Mouse (Mus musculus) heart, adult 2 months (tissue): ENCODE results near the gene Hist2h2aa1. TPM values are rescaled to one million over a fixed set of nuclear protein-coding genes. Genes with fewer than 3 reads are reported as not detected.
"Not testable (repeated sequence)": the region's sequence is repeated elsewhere in the genome, so short reads cannot be mapped to it uniquely, and the experiment has no call there.

Experiments
- DNase-seq, 2 experiments: peaks; one replicate each; pipeline ENCODE4 v3.0.0; 2021
- H3K27ac ChIP-seq: fragments of 200-600 bp; 2 replicates; pipeline ENCODE4 v1.8.1; 2022
- H3K27me3 ChIP-seq: fragments of 200-500 bp; 2 replicates; pipeline ENCODE4 v1.6.1; 2012; ENCODE audit warnings: mild to moderate bottlenecking, low read length, inconsistent platforms, mixed read lengths; ENCODE audit not compliant: control insufficient read depth, insufficient read depth
- H3K36me3 ChIP-seq: fragments of 200-500 bp; 2 replicates; pipeline ENCODE4 v1.6.1; 2012; ENCODE audit warnings: low read length, inconsistent platforms; ENCODE audit not compliant: control insufficient read depth, insufficient read depth
- H3K4me1 ChIP-seq: fragments of 200-500 bp; 2 replicates; pipeline ENCODE4 v1.6.1; 2011; ENCODE audit warnings: low read length; ENCODE audit not compliant: control insufficient read depth, insufficient read depth
- H3K4me3 ChIP-seq: fragments of 200-600 bp; 2 replicates; pipeline ENCODE4 v1.8.1; 2022
- H3K79me2 ChIP-seq: fragments of 200-500 bp; replicated peaks from 2 replicates; pipeline ENCODE4 v1.6.1; 2012; ENCODE audit warnings: mild to moderate bottlenecking, inconsistent platforms, low read length, moderate library complexity, mixed read lengths; ENCODE audit not compliant: control insufficient read depth, insufficient read depth
- H3K9ac ChIP-seq: fragments of 200-500 bp; 2 replicates; pipeline ENCODE4 v1.6.1; 2012; ENCODE audit warnings: low read depth, mild to moderate bottlenecking, control low read depth, inconsistent platforms, low read length, mixed read lengths
- CTCF ChIP-seq: fragments of 200-600 bp; IDR thresholded peaks from 2 replicates; pipeline ENCODE4 v1.8.1; 2022; ENCODE audit warnings: antibody characterized with exemption, mild to moderate bottlenecking, moderate library complexity
- EP300 ChIP-seq: fragments of 200-500 bp; IDR thresholded peaks from 2 replicates; pipeline ENCODE4 v1.6.1; 2011; ENCODE audit warnings: low read depth, low read length, control low read depth; ENCODE audit not compliant: insufficient read depth
- POLR2A ChIP-seq: fragments of 200-500 bp; IDR thresholded peaks from 2 replicates; pipeline ENCODE4 v1.6.1; 2011; ENCODE audit warnings: mild to moderate bottlenecking, low read depth, low read length, control low read depth; ENCODE audit not compliant: insufficient read depth
- WGBS: fragments of 180-500 bp; shearing (Covaris S2); methylation state at CpG from one replicate; pipeline ENCODE4 v1.1.7; 2018; 5-methylcytosine and 5-hydroxymethylcytosine counted together
- intact Hi-C: fragments of 180-260 bp; cut with DNase I; formaldehyde crosslinking; loops from one replicate; pipeline ENCODE4 v1.15.1; 2025
- polyA plus RNA-seq: library from polyadenylated mRNA; depleted of rRNA; stranded (reverse); fragments of >200 nt; gene quantifications from 2 replicates; pipeline ENCODE4 v1.2.3, GENCODE M21; 2012
- total RNA-seq, 2 experiments: library from RNA; stranded (reverse); gene quantifications; 2 replicates each; pipeline ENCODE4 v1.2.3; 2021

The Hist2h2aa1 gene
- total and polyA plus RNA-seq, 3 experiments: 7.1 to 124 (median 13.0) TPM

- H3K4me3 ChIP-seq: no peak overlapping the region
- WGBS: 61% methylated on average over 6 of the region's 6 CpGs
- peaks cover 5% of the 10 kb centered on the region for H3K4me1 ChIP-seq
- H3K27ac ChIP-seq: no peak overlapping the region
- intact Hi-C loops: loop anchor here (5.0 kb wide), 1 partner anchor 222 kb away; no protein-coding TSS in a partner anchor
- TF ChIP-seq CTCF: no peak
- TF ChIP-seq POLR2A: no peak
- no peak for TF ChIP-seq EP300
- no peak overlapping the region for H3K9ac ChIP-seq
- no peak for DNase-seq
- no peaks in the 10 kb centered on the region for H3K79me2 ChIP-seq
- no peaks in the 10 kb centered on the region for H3K36me3 ChIP-seq
- peaks cover 5% of the 10 kb centered on the region for H3K27me3 ChIP-seq
Measured at GRCm38 (mm10) chr3:96280660-96281059, 35.4 kb downstream of the Hist2h2aa1 start.

GRCm38 (mm10) chr3:96284457-96284856 is 39.2 kb downstream of the Hist2h2aa1 start:
- WGBS: 12% methylated on average over 4 of the region's 4 CpGs
- H3K79me2 ChIP-seq: no peaks in the 10 kb centered on the region
- no peak overlapping the region for H3K27ac ChIP-seq
- no peak overlapping the region for H3K4me3 ChIP-seq
- H3K36me3 ChIP-seq: no peaks in the 10 kb centered on the region
- DNase-seq: no peak
- no peaks in the 10 kb centered on the region for H3K4me1 ChIP-seq
- no peak overlapping the region for H3K9ac ChIP-seq
- intact Hi-C loops: loop anchor here (5.0 kb wide), 1 partner anchor 218 kb away; no protein-coding TSS in a partner anchor
- H3K27me3 ChIP-seq: peaks cover 5% of the 10 kb centered on the region
- no peak for TF ChIP-seq POLR2A
- TF ChIP-seq EP300: no peak
- peak; percentile 57 for TF ChIP-seq CTCF

GRCm38 (mm10) chr3:96287334-96287733 is 42.0 kb downstream of the Hist2h2aa1 start:
- H3K9ac ChIP-seq, H3K4me1 ChIP-seq, H3K36me3 ChIP-seq, DNase-seq, H3K79me2 ChIP-seq, H3K27ac ChIP-seq, H3K27me3 ChIP-seq, intact Hi-C loops, H3K4me3 ChIP-seq: not testable (repeated sequence)
- WGBS: 89% methylated on average over 11 of the region's 11 CpGs
- TF ChIP-seq CTCF: peak; percentile 71

GRCm38 (mm10) chr3:96289201-96289600 is 43.9 kb downstream of the Hist2h2aa1 start:
- no peaks in the 10 kb centered on the region for H3K36me3 ChIP-seq
- TF ChIP-seq CTCF (no peak), EP300 (no peak), POLR2A (no peak)
- no peak overlapping the region for H3K9ac ChIP-seq
- H3K4me1 ChIP-seq: no peaks in the 10 kb centered on the region
- H3K27ac ChIP-seq: no peak overlapping the region
- no peak for DNase-seq
- WGBS: 68% methylated on average over 3 of the region's 3 CpGs
- H3K27me3 ChIP-seq: no peaks in the 10 kb centered on the region; the same call in 1 of the 2 replicates
- intact Hi-C loops: no loop called here
- H3K79me2 ChIP-seq: no peaks in the 10 kb centered on the region
- H3K4me3 ChIP-seq: no peak overlapping the region

- H3K36me3 ChIP-seq, H3K4me3 ChIP-seq, H3K9ac ChIP-seq, H3K79me2 ChIP-seq, intact Hi-C loops, H3K4me1 ChIP-seq, DNase-seq, H3K27ac ChIP-seq, H3K27me3 ChIP-seq: not testable (repeated sequence)
- 90% methylated on average over 3 of the region's 3 CpGs for WGBS
Measured at GRCm38 (mm10) chr3:96290727-96291126, 45.4 kb downstream of the Hist2h2aa1 start.

- Histone ChIP-seq H3K27ac (no peak overlapping the region), H3K4me3 (no peak overlapping the region), H3K79me2 (no peaks in the 10 kb centered on the region), H3K27me3 (no peaks in the 10 kb centered on the region), H3K9ac (no peak overlapping the region), H3K4me1 (no peaks in the 10 kb centered on the region), H3K36me3 (no peaks in the 10 kb centered on the region)
- DNase-seq: no peak
- intact Hi-C loops: no loop called here
- WGBS: 69% methylated on average over 6 of the region's 6 CpGs
- TF ChIP-seq CTCF (no peak), POLR2A (no peak), EP300 (no peak)
Measured at GRCm38 (mm10) chr3:96292641-96293040, 47.3 kb downstream of the Hist2h2aa1 start.
